Comparison of ENCODE assay signal across 23 mouse cellular contexts in the genomic region with DNA sequence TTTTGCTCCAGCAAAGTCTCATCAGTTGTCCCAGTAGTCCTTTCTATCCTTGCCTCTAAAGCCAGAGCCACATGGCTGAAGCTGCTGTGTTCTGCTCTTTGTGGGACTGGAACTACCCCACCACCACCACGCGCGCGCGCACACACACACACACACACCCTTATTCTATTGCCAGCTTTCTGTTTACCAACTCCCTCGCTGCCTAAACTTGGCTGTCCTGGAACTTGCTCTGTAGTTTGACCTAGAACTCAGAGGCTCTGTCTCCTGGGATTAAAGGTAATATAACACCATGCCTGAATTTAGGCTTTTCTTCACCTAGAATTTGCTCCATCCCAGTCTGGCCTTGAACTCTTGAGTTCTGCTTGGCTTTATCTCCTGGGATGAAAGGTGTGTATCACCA. TPM values are rescaled to one million over a fixed set of nuclear protein-coding genes. Genes with fewer than 3 reads are reported as not detected.
"Had no signal": no experiment of that assay in that cellular context is flagged by ENCODE, and none has a peak within 500 bp of the region (broad histone marks: within the 10 kb centered on the region; RNA-seq: fewer than 3 reads in every experiment).

No protein-coding gene starts in this region.

- H3K27me3 ChIP-seq: neural tube, embryonic 13.5 days; neural tube, embryonic 15.5 days; stomach, embryonic 15.5 days had no signal

- H3K4me2 ChIP-seq: neural tube, embryonic 13.5 days; neural tube, embryonic 15.5 days; stomach, embryonic 15.5 days had no signal

- H3K4me1 ChIP-seq: neural tube, embryonic 13.5 days; neural tube, embryonic 15.5 days; stomach, embryonic 15.5 days had no signal

- H3K4me3 ChIP-seq: neural tube, embryonic 13.5 days; neural tube, embryonic 15.5 days; stomach, embryonic 15.5 days had no signal

- DNase-seq: retina, postnatal 1 day; right cerebral cortex, adult 18-20 months; right cerebral cortex, postnatal 14 days; right cerebral cortex, postnatal 25 days; right cerebral cortex, postnatal 4 days; spleen, adult 18-20 months; thymus, adult 18-20 months; thymus, adult 2 months; thymus, postnatal 14 days; thymus, postnatal 25 days; thymus, postnatal 36 days; thymus, postnatal 4 days had no signal

- H3K9me3 ChIP-seq: neural tube, embryonic 13.5 days; neural tube, embryonic 15.5 days; stomach, embryonic 15.5 days had no signal

- H3K36me3 ChIP-seq: neural tube, embryonic 13.5 days; neural tube, embryonic 15.5 days; stomach, embryonic 15.5 days had no signal

- H3K9ac ChIP-seq: neural tube, embryonic 13.5 days; neural tube, embryonic 15.5 days; stomach, embryonic 15.5 days had no signal

- H3K27ac ChIP-seq: neural tube, embryonic 13.5 days; neural tube, embryonic 15.5 days; stomach, embryonic 15.5 days; stomach, postnatal 0 days had no signal

RNA-seq across cellular contexts. Expression of a gene that starts 5.1 kb away (rescaled TPM):
- total RNA-seq: neutrophil, adult 5-6 weeks had no signal
- polyA plus RNA-seq: neural tube, embryonic 13.5 days; neural tube, embryonic 14.5 days; neural tube, embryonic 15.5 days; small intestine, adult 2 months; spleen, adult 2 months; stomach, embryonic 14.5 days; stomach, embryonic 15.5 days; stomach, embryonic 16.5 days; stomach, postnatal 0 days had no signal

RNA-seq across cellular contexts. Expression of a gene that starts 11.2 kb away (rescaled TPM):
- polyA plus RNA-seq: neural tube, embryonic 13.5 days; neural tube, embryonic 14.5 days; small intestine, adult 2 months; stomach, embryonic 14.5 days; stomach, postnatal 0 days; urinary bladder, adult 2 months had no signal
